Mouse (Mus musculus) hindbrain, embryonic 14.5 days (tissue): ENCODE results near the gene Cep41. TPM values are rescaled to one million over a fixed set of nuclear protein-coding genes. Genes with fewer than 3 reads are reported as not detected.
A peak's percentile ranks its signal among the peaks of the same experiment; 100 is the strongest.

Source experiments
- ATAC-seq: fragments of 200-750 bp; cut with Nextera tagmentation; 2 replicates; pipeline ENCODE4 v1.8.0; 2017; ENCODE audit warnings: moderate number of reproducible peaks, mild to moderate bottlenecking, moderate TSS enrichment, moderate library complexity; ENCODE audit not compliant: low FRiP score
- DNase-seq: peaks from one replicate; pipeline ENCODE4 v3.0.0-alpha.2; 2015; ENCODE audit warnings: low spot score
- H3K27ac ChIP-seq: fragments of 300-500 bp; sonication (generic); 2 replicates; pipeline ENCODE4 v1.5.1; 2014; ENCODE audit warnings: mild to moderate bottlenecking, moderate library complexity
- H3K27me3 ChIP-seq: fragments of 300-500 bp; sonication (generic); 2 replicates; pipeline ENCODE4 v1.6.1; 2014; ENCODE audit warnings: mild to moderate bottlenecking, low read length, mixed read lengths; ENCODE audit not compliant: control insufficient read depth, insufficient read depth
- H3K36me3 ChIP-seq: fragments of 300-500 bp; sonication (generic); replicated peaks from 2 replicates; pipeline ENCODE4 v1.6.1; 2014; ENCODE audit not compliant: control insufficient read depth, insufficient read depth
- H3K4me1 ChIP-seq: fragments of 300-500 bp; sonication (generic); replicated peaks from 2 replicates; pipeline ENCODE4 v1.6.1; 2014; ENCODE audit warnings: antibody characterized with exemption, low read length, mixed read lengths; ENCODE audit not compliant: control insufficient read depth, insufficient read depth
- H3K4me2 ChIP-seq: fragments of 300-500 bp; sonication (generic); replicated peaks from 2 replicates; pipeline ENCODE4 v1.6.1; 2014; ENCODE audit warnings: mild to moderate bottlenecking, moderate library complexity
- H3K4me3 ChIP-seq: fragments of 300-500 bp; sonication (generic); replicated peaks from 2 replicates; pipeline ENCODE4 v1.5.1; 2014; ENCODE audit warnings: mild to moderate bottlenecking, low read length
- H3K9ac ChIP-seq: fragments of 300-500 bp; sonication (generic); 2 replicates; pipeline ENCODE4 v1.6.1; 2014
- H3K9me3 ChIP-seq: fragments of 300-500 bp; sonication (generic); 2 replicates; pipeline ENCODE4 v1.6.1; 2016; ENCODE audit warnings: low read length; ENCODE audit not compliant: control insufficient read depth
- WGBS: fragments of 180-500 bp; shearing (Covaris S2); extraction: QIAGEN DNeasy Blood & Tissue Kit; methylation state at CpG from one replicate; pipeline ENCODE4 v1.1.7; 2014; 5-methylcytosine and 5-hydroxymethylcytosine counted together
- polyA plus RNA-seq: library from polyadenylated mRNA; unstranded; fragments of >200 nt; fragmentation: Nextera tagmentation; extraction: Ambion mirVana; gene quantifications from 2 replicates; pipeline ENCODE4 v1.2.1, GENCODE M21; 2014

Gene Cep41
- polyA plus RNA-seq, 1 experiment from 2014 or later, result 12.2 TPM

- H3K4me1 ChIP-seq, result peaks cover 21% of the 10 kb centered on the region
- no peaks in the 10 kb centered on the region for H3K36me3 ChIP-seq
- H3K27ac ChIP-seq, result no peak overlapping the region
- H3K9me3 ChIP-seq, result no peaks in the 10 kb centered on the region
- no peak overlapping the region for H3K9ac ChIP-seq
- H3K27me3 ChIP-seq, result no peaks in the 10 kb centered on the region
- 86% methylated on average over 4 of the region's 4 CpGs for WGBS
- H3K4me2 ChIP-seq, result no peak overlapping the region
- DNase-seq (no peak), ATAC-seq (no peak)
- no peak overlapping the region for H3K4me3 ChIP-seq
Measured at GRCm38 (mm10) chr6:30621986-30622389, 71.6 kb downstream of the Cep41 start.

- no peak overlapping the region for H3K4me3 ChIP-seq
- ATAC-seq (no peak), DNase-seq (no peak)
- no peak overlapping the region for H3K9ac ChIP-seq
- no peaks in the 10 kb centered on the region for H3K27me3 ChIP-seq
- no peaks in the 10 kb centered on the region for H3K9me3 ChIP-seq
- no peak overlapping the region for H3K4me2 ChIP-seq
- H3K4me1 ChIP-seq, result peaks cover 31% of the 10 kb centered on the region
- no peak overlapping the region for H3K27ac ChIP-seq
- WGBS, result 91% methylated on average over 6 of the region's 6 CpGs
- no peaks in the 10 kb centered on the region for H3K36me3 ChIP-seq
Measured at GRCm38 (mm10) chr6:30620994-30621393, 72.6 kb downstream of the Cep41 start.

- Histone ChIP-seq H3K36me3 (no peaks in the 10 kb centered on the region), H3K4me1 (peaks cover 35% of the 10 kb centered on the region), H3K9me3 (no peaks in the 10 kb centered on the region), H3K27me3 (no peaks in the 10 kb centered on the region), H3K4me2 (no peak overlapping the region), H3K27ac (no peak overlapping the region), H3K9ac (no peak overlapping the region), H3K4me3 (no peak overlapping the region)
- DNase-seq (no peak), ATAC-seq (no peak)
- WGBS, result 87% methylated on average over 4 of the region's 4 CpGs
Measured at GRCm38 (mm10) chr6:30620591-30620990, 73.0 kb downstream of the Cep41 start.

- 56% methylated on average over 5 of the region's 5 CpGs for WGBS
- DNase-seq, result no peak
Measured at GRCm38 (mm10) chr6:30619606-30620005, 73.9 kb downstream of the Cep41 start.

GRCm38 (mm10) chr6:30618735-30619134, 74.8 kb downstream of the Cep41 start:
- peak overlapping the region; percentile 88 for H3K27ac ChIP-seq
- WGBS, result 21% methylated on average over 6 of the region's 6 CpGs
- H3K4me1 ChIP-seq, result peaks cover 38% of the 10 kb centered on the region
- H3K9ac ChIP-seq, result no peak overlapping the region
- 0 out of 2 replicates have a peak, but pooled peaks cover 4% of the 10 kb centered on the region for H3K27me3 ChIP-seq
- ATAC-seq (no peak), DNase-seq (no peak)
- no peak overlapping the region for H3K4me3 ChIP-seq
- H3K9me3 ChIP-seq, result no peaks in the 10 kb centered on the region
- H3K4me2 ChIP-seq, result peak overlapping the region; percentile 51
- no peaks in the 10 kb centered on the region for H3K36me3 ChIP-seq

More at GRCm38 (mm10) chr6:30619606-30620005, 73.9 kb downstream of the Cep41 start:
- Histone ChIP-seq H3K27me3 (0 out of 2 replicates have a peak, but pooled peaks cover 4% of the 10 kb centered on the region), H3K9me3 (no peaks in the 10 kb centered on the region), H3K4me3 (no peak overlapping the region), H3K9ac (no peak overlapping the region), H3K4me1 (peaks cover 38% of the 10 kb centered on the region), H3K27ac (0 out of 2 replicates have a peak overlapping the region, but pooled peaks have one; percentile 88), H3K36me3 (no peaks in the 10 kb centered on the region), H3K4me2 (no peak overlapping the region)
- no peak for ATAC-seq

- peak overlapping the region; percentile 20; the same call in 1 of the 2 replicates for H3K4me3 ChIP-seq
- H3K4me2 ChIP-seq, result peak overlapping the region; percentile 51
- no peaks in the 10 kb centered on the region for H3K9me3 ChIP-seq
- H3K4me1 ChIP-seq, result peaks cover 38% of the 10 kb centered on the region
- 3% methylated on average over 18 of the region's 18 CpGs for WGBS
- 0 out of 2 replicates have a peak, but pooled peaks cover 4% of the 10 kb centered on the region for H3K27me3 ChIP-seq
- peak; percentile 94 for ATAC-seq
- no peaks in the 10 kb centered on the region for H3K36me3 ChIP-seq
- peak overlapping the region; percentile 88 for H3K27ac ChIP-seq
- DNase-seq, result peak; percentile 70
- H3K9ac ChIP-seq, result peak overlapping the region; percentile 41
Measured at GRCm38 (mm10) chr6:30617959-30618590, 75.5 kb downstream of the Cep41 start.

GRCm38 (mm10) chr6:30617020-30617958, 76.3 kb downstream of the Cep41 start:
- no peaks in the 10 kb centered on the region for H3K36me3 ChIP-seq
- peak overlapping the region; percentile 20; the same call in 1 of the 2 replicates for H3K4me3 ChIP-seq
- H3K9me3 ChIP-seq, result no peaks in the 10 kb centered on the region
- 0 out of 2 replicates have a peak overlapping the region, but pooled peaks have one; percentile 8 for H3K9ac ChIP-seq
- 0 out of 2 replicates have a peak, but pooled peaks cover 4% of the 10 kb centered on the region for H3K27me3 ChIP-seq
- 5% methylated on average over 11 of the region's 13 CpGs for WGBS
- peaks cover 38% of the 10 kb centered on the region for H3K4me1 ChIP-seq
- ATAC-seq, result peak; percentile 56
- H3K4me2 ChIP-seq, result peak overlapping the region; percentile 51
- DNase-seq, result no peak
- H3K27ac ChIP-seq, result peak overlapping the region; percentile 88

GRCm38 (mm10) chr6:30616491-30616941, 77.0 kb downstream of the Cep41 start:
- 0 out of 2 replicates have a peak overlapping the region, but pooled peaks have one; percentile 8 for H3K9ac ChIP-seq

GRCm38 (mm10) chr6:30615741-30616140, 77.8 kb downstream of the Cep41 start:
- Histone ChIP-seq H3K9ac (no peak overlapping the region), H3K4me2 (no peak overlapping the region), H3K27me3 (0 out of 2 replicates have a peak, but pooled peaks cover 4% of the 10 kb centered on the region), H3K27ac (no peak overlapping the region; the same call in 1 of the 2 replicates), H3K4me1 (peaks cover 38% of the 10 kb centered on the region), H3K36me3 (no peaks in the 10 kb centered on the region), H3K9me3 (no peaks in the 10 kb centered on the region), H3K4me3 (no peak overlapping the region)
- 16% methylated on average over 4 of the region's 4 CpGs for WGBS
- DNase-seq (no peak), ATAC-seq (no peak)

More at GRCm38 (mm10) chr6:30616491-30616941, 77.0 kb downstream of the Cep41 start:
- Histone ChIP-seq H3K36me3 (no peaks in the 10 kb centered on the region), H3K4me2 (0 out of 2 replicates have a peak overlapping the region, but pooled peaks have one; percentile 13), H3K27ac (no peak overlapping the region; the same call in 1 of the 2 replicates), H3K4me1 (peaks cover 38% of the 10 kb centered on the region), H3K9me3 (no peaks in the 10 kb centered on the region), H3K4me3 (no peak overlapping the region), H3K27me3 (0 out of 2 replicates have a peak, but pooled peaks cover 4% of the 10 kb centered on the region)
- ATAC-seq (no peak), DNase-seq (no peak)
- WGBS, result 3% methylated on average over 8 of the region's 8 CpGs
